Mouse (Mus musculus): ENCODE measurements around the gene Nacc1.

The Nacc1 gene

DNA sequence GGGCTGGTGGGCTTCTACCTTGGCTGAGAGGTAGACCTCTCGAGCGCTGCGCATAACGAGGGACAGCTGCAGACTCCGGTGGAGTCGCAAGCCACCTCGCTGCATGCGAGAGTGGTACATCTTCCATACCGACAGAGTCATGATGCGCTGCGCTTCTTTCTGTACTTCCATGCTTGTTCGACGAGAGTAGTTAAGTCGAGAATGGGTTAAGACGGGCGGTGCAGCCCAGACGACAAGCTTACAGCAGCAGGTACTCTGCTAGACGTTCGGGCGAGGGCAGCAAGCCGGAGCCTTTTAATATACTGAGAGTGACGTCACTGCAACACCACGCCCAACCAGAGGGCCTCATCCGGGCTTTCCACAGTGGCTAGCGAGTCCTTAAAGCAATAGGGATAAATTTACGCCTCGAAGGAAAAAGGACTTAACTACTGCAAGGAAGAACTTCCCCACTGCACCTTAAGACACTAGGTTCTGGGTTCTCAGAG, 25.0 kb downstream of the Nacc1 start, which contains the start of gene Ier2:
Ier2 (minus strand) TSS at position 272 of the 485 bp plus-strand sequence.
- peak; percentile 100 for DNase-seq (ENCODE audit: low spot score)

DNA sequence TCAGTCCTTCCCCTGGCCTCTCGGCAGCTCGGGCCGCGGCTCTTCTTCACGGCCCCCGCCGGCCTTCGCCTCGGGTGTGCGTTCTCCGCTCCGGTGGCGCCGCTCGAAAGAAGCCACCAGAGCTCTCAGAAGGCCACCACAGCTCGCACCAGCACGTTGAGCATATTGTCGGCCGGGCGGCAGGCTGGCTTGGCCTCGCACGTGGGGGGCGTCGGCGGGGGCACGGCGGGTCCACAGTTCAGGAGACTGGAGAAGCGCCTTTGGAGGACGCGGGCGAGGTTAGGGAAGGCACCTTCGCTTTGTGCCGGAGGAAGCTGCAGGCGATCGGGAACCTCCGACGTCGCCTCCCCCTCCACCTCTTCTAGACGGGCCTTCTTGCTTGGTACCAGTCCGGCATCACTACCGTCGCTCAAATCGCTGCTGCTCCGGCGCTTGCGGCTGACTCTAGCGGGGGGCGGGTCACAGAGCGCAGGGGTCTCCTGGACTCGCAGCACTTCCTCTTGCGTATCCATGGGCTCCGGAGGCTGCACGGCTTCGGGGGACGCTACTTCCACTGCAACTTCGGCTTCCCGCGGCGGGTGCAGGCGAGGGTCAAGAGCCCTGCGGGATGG, 25.6 kb downstream of the Nacc1 start:
- DNase-seq (ENCODE audit: low spot score) = peak; percentile 62

DNA sequence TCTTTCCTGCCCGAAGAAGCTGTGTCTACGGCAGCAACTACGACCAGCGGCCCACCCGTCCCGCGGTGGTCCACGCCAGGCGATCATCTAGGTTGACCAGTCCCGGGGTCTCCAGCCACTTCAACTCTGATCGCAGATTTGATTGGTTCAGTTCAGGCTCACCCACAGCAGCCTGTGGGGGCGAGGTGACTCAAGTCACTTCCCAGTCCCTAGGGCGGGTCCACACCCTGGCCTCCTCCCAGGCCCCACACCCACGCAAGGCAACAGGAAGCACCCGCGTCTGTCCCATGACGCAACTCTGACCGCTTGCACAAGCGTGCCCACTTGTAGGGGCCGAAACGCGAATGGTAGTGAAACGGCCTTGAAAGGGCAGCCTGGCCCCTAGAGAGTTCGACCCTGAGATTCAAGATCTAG, 26.2 kb downstream of the Nacc1 start:
- DNase-seq (ENCODE audit: low spot score) = peak; percentile 96

DNA sequence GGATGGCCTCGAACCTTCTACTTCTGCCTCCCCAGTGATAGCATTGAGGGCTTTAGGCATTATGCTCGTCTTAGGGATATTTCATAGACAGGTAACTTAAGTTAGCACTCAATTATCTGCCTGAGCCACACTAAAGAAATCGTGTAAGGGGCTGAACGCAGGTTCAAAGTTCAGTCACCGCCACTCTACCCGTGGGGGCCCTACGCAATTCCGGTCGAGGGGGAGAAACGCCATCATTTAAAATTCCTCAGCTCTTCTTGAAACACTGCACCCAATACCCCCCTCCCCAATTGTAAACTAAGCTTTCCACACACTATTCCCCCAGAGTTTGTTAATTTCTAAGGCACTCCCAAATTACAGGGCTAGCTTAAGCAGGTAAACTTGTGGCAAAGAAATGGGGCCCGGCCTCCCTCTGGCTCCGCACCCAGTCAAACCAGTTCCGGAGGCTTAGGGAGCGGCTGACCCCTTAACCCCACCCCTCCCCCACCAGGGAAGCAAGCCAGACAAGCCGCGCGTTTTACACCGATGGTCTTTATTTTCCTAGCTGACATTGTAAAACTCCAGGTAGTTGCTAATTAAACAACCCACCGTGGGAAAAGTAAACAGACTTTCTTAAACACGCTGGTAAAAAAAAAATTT, 26.7 kb downstream of the Nacc1 start:
- DNase-seq (ENCODE audit: low spot score) = peak; percentile 80

DNA sequence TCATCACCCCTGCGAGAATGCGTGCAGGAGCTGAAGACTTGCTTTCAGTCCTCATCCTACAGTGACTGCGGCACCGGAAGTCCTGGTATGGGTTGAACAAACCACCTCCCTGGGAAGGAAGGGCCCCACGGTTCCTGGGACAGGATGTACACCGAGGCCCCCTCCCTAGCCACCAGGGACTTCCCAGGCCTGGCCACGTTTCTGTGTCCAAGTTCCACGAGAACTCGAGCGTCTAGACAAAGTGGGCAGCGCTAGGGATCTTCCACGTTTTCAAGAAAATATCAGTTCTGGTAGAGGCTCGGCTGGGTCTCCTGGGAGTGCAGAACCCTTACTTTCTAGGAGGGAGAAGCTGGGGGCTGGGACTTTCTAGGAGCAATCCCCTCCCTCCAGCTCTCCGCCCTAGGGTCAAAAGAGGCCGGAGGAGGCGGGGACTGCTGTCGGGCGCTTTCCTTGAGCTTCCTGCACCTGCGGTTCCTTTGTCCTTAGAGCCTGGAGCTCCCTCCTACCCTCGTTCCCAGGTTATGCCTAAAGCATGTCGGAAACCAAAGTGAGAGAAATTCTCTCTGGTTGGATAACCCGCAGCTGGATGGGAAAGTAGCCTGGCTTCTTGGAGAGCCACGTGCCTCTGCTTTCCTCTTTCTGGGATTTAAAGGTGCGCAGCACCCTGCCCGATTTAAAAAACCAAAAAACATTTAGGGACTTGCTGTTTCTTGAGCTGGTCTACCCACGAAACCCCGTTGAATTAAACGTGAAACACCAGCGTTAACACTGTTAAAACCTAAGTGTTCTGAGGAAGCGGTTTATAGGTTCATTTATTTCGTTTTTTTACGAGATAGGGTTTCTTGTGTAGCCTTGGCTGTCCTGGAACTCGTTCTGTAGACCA, 27.5 kb downstream of the Nacc1 start:
- DNase-seq (ENCODE audit: low spot score) = peak; percentile 70

DNA sequence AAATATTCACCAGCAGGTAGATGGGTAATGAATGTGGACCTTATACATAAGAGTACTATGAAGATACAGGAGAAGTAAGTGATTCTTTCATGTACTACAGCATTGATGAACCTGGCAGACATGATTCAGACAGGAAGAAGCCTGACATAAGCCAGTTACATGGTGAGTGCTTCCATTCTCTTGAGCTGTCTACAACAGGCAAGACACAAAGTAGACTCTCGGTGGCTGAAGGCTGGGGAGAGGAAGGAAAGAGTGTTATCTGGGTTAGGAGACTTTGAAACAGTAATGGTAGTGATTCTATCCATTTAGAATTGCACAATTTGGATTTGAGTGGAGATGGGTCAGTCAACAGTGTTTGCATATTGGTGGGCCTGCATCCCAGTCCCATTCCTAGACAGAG, 28.7 kb downstream of the Nacc1 start:
- DNase-seq (ENCODE audit: low spot score) = no peak

DNA sequence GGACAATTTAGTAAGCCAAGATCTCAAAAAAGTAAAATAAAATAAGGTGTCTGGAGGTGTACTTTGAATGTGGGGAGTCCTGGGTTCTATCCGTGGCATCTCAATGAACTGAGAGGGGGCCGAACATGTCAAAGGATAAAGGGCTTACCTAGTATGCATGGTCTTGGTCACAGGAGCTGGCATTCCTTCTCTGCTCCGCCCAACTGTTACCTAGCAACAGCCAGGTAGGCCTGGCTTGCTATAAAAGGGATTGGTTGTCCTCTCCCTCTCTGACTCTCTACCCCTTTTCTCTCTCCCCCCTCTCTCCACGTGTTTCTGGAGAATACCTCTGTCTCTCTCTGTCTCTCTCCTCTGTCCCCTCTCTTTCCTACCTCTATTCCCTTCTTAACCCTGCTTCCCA, 30.0 kb downstream of the Nacc1 start:
- DNase-seq (ENCODE audit: low spot score) = no peak

DNA sequence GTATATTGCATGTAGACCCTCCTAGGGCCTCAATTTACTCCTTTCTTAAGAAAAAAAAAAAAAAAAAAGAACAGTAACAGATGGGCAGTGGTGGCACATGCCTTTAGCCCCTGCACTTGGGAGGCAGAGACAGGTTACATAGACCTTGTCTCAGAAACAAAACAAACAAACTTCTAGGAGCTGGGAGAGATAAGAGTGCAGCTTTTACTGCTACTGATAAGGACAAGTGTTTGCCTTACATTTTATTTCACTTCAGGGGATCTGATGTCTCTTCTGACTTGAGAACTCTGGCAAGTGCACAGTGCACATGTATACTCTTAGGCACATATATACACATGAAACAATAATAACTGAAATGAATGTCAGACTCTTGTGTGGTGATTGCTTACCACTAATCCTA, 30.5 kb downstream of the Nacc1 start:
- no peak for DNase-seq (ENCODE audit: low spot score)

DNA sequence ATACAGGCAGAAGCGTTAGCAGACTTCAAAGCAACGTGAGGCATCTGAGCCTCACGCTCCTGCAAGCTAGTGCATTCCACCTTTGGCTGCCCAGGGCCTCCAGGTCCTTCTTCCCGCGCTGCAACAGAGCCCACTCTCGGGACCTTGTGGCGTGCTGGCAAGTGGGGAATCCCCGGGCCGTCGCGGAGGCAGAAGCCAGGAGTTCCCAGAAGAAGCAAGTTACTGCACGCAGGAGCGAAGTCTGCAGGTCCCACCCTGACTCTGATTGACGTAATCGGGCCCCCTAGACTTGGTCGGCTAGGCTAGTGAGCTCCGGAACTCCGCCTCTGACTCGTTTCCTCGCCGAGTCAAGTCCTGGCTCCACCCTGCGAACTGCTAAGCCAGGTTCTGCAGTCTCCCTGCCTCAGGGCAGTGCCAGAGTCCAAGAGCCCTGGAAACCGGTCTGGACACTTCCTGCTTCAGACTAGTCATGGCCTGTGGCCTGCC, 31.0 kb downstream of the Nacc1 start:
- DNase-seq (ENCODE audit: low spot score) = peak; percentile 82

DNA sequence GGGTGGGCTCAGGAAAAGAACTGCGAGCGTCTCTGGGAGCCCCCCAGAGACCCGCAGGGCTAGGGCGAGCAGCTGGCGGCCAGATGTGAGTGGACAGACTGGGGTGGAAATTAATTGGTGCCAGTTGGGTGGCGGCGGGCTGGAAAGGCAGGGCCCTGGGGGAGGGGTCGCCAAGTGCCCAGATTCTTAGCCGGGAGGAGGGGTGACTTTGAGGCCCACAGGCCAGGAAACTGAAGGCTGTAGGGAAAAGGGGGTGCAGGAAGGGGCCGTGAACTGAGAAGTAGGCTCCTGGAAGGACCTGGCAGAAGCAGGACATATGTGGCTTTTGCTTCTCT, 31.5 kb downstream of the Nacc1 start:
- no peak for DNase-seq (ENCODE audit: low spot score)

DNA sequence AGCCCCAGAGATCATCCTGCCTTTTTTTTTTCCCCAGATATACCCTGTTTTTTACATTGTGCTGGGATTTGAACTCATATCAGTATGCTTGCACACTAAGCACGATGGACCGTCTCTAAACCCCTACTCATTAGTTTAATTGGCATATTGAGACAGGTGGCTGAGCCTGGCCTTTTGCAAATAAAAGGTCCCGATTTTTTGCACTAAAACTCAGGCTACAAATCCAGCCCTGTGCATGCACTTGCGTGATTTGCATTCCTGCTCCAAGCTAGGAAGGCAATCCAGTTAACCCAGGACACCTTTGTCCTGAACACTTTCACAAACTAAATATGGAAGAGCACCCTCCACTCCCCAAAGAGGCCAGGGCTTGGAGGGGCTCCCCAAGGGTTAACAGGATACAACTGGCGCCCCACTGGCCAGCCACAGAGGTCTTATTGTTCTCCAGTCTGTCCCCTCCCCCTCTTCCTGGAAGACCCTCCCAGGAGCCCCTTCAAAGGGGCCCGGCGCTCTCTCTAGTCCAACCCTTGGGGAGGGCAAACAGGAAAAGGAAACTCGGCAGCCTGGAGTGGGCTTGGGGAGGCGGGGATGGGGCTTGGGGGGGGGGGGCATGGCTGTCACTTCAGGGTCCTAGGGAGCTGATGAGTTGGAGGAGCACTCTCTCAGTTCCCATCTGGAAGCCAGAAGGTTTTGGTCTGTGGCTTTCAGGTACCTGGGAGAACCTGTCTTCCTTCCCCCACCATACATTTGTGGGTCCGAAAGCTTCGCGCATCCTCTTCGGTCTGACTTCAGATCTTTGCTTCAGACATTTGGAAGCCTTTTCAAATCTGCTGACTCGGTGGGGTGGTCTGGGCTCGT, 32.1 kb downstream of the Nacc1 start:
- DNase-seq (ENCODE audit: low spot score) = no peak

DNA sequence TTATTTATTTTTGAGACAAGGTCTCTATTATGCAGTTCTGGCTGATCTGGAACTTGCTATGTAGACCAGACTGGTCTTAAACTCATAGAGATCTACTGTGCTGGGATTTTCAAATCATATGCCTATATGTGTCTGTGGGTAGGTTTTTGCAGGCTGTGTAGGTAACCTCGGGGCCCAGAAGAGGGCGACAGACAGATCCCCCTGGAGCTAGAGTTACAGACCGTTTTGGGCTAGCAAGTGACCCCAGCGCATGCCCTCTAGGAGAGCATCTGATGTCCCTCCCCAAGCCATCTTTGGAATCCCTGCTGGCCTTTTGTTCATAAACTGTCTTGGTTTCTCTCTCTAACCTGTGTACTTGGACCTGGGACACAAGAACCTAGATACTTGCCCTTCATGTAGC, 33.1 kb downstream of the Nacc1 start:
- no peak for DNase-seq (ENCODE audit: low spot score)

DNA sequence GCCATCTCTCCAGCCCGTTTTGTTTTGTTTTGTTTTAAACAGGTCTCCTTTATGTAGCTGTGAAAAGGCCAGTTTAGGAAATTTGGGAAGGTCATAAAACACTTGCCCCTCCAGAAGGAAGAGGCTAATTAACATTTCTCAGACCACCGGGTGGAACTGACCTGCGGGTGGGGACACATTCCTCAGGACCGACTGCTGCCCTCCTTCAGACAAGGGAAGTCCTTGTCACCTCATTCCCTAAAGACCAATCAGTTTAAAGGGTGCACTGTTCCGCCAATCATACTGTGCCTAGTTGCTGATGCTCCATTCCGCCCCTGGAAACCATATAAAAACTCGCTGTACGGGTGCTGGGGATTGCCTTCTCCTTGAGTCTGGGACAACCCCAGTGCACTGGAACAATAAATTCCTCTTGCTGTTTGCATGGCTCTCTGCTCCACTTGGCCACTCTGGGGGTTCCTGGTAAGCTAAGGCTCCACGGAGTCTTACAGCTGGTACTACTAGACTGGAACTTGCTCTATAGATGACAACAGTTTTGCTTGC, 34.5 kb downstream of the Nacc1 start:
- DNase-seq (ENCODE audit: low spot score) = no peak

DNA sequence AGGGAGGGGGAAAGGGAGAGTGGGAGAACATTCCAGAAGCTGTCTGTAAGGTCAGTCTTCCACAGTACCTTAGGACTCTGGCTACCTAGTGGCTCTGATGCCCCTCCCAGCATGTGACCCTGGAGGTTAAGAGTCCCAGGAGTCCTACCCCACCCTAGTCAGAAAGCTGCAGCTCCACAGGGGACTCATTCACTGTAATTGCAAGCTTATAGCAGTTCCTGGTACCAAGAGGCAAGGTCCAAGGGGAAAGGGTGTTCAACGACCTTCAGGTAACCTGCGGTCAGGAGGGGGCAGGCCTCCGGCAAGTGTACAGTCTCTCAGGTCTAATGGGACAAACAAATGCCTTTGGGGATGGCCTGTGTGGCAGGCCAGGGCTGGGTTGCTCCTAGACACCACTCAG, 37.4 kb downstream of the Nacc1 start:
- DNase-seq (ENCODE audit: low spot score) = no peak

DNA sequence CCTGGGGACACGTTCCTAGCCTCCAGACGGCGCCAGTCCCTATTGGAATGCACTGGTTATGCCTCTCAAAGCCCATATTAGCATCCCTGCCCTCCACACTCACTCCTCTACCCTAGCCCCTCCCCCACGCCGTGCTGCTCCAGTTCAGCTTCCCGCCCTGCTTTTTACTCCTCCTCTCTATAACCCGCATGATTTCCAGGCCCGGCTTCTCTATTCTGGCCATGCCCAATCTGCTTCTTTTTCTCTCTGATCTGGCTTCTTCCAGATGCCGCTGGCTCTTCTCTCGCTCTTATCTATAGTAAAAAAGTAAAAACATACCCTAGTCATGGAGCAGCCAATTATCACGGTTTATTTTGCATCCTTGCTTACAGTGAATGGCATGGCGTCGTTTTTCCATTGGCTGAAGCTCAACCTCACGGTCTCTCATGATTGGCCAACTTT, 40.2 kb downstream of the Nacc1 start:
- DNase-seq (ENCODE audit: low spot score) = no peak

DNA sequence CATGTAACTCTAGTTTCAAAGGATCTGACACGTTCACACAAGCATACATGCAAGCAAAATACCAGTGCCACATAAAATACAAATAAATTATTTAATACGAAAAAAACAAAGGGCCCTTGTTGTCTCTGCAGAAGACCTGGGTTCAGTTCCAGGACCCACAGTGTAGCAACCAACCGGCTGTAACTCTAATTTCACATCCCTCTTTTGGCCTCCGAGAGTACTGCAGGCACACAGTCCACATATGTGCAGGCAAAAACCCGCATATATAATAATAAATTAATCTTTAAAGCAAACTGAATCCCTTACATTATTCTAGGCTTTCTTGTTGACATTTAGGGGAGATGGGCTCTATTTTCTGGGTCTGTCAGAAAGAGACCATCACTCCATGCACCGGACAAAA, 40.9 kb downstream of the Nacc1 start:
- DNase-seq (ENCODE audit: low spot score) = no peak

DNA sequence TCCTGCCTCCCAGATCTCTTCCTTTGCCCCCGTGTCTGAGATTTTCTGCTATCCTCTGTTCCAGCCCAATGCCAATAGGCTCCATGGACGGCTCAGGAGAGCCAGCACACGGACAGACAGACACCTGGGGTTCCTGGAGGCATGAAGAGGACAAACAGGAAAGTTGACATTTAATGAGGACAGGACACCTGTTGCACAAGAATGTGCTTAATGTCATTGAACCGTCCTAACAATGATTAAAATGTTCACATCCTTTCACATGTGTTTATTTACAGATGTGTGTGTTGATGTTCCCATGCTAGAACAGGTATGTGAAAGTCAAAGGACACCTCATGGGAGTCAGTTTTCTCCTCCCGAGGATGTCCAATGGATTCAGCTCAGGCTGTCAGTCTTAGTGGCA, 44.6 kb downstream of the Nacc1 start:
- no peak for DNase-seq (ENCODE audit: low spot score)

DNA sequence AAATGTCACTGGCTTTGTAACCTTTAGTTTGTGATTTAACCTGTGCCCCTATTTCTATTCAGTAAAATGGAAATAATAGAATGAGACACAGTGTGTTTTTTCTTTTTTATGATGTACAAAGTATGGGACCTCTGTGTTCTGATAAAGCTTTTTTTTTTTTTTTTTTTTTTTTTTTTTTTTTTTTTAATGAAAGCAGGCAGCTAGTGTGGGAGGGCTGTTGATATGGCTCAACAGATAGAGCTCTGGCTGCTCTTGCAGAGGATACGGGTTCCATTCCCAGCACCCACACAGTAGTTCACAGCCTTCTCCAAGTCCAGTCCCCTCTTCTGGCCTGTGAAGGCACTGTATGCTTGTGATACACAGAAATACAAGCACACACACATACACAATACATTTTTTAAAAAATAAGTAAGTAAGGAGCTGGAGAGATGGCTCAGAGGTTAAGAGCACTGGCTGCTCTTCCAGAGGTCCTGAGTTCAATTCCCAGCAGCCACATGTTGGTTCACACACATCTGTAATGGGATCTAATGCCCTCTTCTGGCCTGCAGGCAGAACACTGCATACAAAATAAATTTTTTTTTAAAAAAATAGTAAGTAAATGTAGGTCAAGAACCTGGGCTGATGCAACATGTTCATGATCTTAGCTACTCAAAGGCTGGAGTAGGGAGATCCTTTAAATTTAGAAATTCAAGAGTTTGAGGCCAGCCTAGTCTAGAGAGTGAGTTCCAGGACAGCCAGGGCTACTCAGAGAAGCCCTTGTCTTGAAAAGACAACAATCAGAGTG, 45.9 kb downstream of the Nacc1 start:
- DNase-seq (ENCODE audit: low spot score) = peak; percentile 54

DNA sequence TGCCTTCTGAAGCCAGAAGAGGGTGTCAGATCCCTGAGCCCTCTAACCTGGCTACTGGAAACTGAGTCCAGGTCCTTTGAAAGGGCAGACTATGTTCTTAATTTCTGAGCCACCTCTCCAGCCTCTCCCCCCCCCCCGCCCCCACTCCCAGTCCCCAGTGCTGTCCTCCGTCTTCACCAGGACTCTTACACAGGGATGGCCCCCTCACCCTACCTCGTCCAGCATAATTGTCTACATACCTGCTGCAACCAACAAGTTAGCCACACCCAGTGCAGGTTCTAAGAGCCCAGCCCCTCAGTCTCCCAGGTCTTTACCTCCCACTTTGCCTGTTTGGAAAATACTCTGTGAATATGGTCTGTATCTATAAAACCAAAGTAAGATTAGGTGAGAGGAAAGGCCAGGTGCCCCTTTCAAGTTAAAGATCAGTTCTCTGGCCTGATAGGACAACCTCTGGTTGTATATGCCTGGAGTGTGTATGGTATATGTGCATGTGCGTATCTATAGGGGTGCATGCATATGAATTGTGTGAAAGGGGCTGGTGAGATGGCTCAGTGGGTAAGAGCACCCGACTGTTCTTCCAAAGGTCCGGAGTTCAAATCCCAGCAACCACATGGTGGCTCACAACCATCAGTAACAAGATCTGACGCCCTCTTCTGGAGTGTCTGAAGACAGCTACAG, 46.9 kb downstream of the Nacc1 start:
- DNase-seq (ENCODE audit: low spot score) = no peak

DNA sequence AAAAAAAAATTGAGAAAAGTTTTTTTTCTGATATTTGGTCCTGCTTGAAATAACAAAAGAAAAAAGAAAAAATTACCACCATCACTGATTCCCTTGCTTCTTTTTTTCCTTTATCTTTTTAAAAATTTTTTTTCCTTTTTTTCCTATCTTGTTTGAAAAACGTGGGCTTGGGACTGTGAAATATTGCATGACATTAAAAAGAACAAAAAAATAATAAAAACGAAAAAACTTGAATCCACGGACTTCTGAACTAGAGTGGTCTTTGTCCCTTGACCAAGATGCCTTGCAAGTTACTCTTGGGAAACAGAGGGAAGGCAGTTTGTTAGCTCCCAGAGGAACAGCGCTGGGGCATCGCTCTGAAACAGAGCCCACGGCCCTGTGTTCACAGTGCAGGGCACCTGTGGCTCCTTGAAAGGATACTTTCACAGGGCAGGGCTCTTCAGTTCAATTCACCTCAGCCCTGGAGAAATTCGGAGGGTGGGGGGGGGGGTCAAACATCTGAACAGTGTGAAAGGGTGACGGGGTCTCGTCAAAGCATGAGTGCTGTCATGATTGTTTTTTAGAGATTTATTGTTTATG, 47.6 kb downstream of the Nacc1 start:
- no peak for DNase-seq (ENCODE audit: low spot score)

Data from adipocyte (in vitro differentiated cells).